Mouse (Mus musculus): ENCODE measurements around the gene Ndufa10.
"Not testable (repeated sequence)": the region's sequence is repeated elsewhere in the genome, so short reads cannot be mapped to it uniquely, and the experiment has no call there.

Ndufa10 gene

DNA sequence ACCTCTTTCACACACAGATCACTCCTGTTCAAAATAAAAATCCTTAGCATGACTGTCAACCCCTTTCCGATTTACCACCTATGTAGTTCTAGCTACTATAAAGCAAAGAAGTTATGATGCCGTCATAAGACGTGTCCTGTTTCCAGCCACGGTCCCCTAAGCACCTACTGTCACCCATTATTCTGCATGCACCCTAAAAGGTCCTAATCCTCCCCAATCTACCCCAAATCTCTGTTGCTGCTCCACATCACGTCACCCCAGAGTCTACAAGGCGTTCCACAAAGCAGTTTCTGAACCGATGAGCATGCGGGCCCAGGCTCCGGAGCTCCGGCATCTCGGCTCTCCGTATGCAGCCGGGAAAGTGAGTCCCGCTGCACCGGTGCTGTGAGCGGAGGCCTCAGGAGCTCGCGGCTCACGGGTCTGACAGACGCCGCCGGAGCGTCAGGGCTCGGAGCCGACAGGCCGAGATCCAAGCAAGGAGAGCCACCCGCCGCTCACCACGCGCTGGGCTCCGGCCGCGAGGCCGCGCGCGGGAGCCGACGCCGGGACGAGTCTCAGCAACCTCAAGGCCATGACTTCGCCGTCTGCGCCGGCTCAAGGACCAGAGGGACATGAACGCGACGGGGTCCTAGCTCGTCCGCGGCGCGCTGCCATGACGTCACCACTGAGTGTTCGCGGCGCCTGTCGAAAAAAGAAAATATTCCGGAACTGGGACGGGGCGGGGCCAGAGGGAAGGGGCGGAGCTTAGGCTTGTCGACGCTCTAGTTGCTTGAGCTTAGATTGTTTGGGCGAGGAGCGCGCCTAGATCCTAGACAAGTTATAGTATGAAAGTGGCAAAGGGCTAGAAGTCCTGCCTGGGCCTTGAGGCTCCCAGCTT lies at the start of gene Ndufa10:
Gene Ndufa10, minus strand, starts transcription at position 696 of the 877 bp plus-strand sequence.
- peak; percentile 99 for DNase-seq (ENCODE audit: low read depth)

DNA sequence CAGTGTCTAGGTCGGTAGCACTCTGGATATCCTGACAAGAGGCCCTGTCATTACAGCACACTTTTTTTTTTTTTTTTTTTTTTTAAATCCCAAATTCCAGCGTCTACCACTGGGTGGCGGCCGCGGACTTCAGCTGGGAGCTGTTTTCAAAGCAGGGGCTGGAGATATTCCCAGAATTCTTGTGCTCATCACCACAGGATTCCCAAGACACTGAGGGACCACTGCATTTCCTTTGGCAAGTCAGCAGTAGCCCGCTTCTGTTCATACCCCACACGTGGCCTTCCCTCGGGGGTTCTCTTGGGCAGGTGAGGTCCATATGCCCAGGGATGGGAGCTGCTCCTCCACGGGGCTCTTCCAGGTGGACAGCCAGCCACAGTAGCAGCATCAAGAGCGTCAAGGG lies 47.7 kb upstream of the Ndufa10 start:
- no peak for DNase-seq (ENCODE audit: low read depth)

DNA sequence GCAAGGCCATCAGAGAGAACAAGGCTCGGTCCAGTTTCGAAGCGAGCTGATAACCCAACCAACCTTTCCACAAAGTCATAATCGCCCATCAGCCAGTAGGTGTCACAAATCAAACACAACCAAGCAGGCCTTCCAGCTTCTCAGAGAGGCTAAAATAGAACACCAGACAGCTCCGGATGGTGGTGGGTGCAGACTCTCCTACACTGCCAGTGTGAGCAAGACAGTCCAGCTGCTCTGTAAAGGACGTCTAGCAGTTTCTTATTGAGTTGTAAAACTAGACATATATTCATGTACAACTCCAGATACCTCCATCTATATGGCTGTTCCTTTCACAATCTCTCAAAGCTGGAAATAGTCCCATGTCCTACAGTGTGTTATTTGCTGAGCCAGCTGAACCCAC lies 45.4 kb upstream of the Ndufa10 start:
- no peak for DNase-seq (ENCODE audit: low read depth)

DNA sequence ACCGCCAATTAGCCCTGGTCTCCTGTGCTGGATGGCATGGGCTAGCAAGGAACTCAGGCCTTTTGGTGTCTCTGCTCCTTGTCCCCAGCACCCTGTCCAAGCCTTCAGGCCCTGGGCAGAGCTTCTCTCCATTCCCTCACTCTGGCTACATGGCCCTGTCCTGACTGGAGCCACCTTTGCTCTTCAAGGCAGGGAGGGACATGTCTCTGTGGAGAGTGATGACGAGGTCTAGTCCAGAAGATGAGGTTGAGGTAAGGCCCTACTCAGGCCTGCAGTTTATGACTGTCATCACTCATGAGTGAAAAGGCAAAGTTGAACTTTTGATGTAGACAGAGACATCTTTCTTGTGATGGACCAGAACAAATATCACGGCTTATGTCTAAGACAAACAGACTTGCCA lies 44.9 kb upstream of the Ndufa10 start, which contains the start of gene Olfr1414:
Gene Olfr1414, minus strand, starts transcription at position 101 of the 400 bp plus-strand sequence.
- DNase-seq (ENCODE audit: low read depth) = no peak

DNA sequence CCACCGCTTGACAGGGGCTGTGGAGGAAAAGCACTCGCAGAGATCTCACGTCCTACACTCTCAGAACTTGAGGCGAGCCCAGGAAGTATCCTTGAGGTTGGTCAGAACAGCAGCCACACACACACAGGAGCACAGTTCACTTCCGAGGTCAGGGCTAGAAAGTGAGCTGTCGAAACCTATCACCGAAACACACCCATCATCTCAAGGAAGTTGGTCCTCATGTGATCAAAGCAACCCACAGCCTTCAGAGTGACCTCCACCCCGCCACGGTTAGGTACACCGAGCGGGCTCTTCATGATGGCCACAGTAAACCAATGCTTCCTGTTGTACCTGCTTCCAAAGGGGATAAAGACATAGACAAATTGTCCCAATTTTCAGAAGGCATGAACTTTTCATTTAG lies 41.7 kb upstream of the Ndufa10 start:
- DNase-seq (ENCODE audit: low read depth) = no peak

DNA sequence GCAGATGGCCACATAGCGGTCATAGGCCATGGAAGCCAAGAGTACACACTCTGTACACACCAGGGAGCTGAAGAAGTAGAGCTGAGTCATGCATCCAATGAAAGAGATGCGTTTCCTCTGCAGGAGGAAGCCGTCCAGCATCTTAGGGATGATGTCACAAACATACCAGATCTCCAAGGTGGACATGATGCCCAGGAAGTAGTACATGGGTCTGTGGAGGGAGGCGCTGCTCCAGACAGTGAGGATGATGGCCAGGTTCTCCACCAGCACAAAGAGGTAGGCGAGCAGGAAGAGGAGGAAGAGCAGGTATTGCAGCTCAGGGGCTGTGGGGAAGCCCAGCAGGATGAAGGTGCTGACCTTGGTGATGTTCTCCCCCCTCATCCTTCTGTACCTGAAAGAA lies 38.0 kb upstream of the Ndufa10 start:
- not testable (repeated sequence) for DNase-seq (ENCODE audit: low read depth)

DNA sequence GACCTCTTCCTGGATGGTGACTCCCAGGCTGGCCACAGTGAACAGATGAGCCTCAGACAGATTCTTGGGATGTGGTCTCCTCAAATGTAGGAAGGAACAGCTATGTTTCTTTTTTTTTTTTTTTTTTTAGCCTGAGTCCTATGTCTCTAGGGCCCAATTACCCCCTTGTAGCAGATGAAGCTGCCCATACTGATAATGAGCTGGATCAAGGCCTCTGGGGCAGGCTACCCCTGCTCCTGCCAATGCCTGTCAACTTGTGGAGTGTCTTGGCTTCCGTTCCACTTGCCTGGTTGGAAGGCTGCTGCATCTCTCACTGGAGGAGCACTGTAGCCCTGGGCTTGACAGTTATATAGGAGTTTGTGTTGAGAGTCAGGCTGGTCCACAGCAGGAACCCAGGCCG lies 22.3 kb upstream of the Ndufa10 start, which contains the start of gene Olfr1415:
Gene Olfr1415, minus strand, starts transcription at position 101 of the 400 bp plus-strand sequence.
- DNase-seq (ENCODE audit: low read depth) = no peak

DNA sequence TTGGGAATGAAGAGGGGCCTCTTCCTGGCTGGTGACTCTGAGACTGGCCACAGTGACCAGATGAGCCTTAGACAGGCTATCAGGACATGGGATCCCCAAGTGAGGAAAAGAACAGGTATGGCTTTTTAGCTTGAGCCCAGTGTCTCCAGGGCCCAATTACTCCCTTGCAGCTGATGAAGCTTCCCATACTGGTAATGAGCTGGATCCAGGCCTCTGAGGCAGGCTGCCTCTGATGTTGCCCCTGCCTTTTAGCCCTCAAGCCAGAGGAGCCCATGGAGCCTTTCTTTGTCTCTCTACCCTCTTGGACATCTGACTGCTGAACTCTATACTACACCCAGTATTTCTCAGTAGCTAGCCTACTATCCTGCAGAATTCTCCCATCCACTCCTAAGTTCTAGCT lies 11.4 kb upstream of the Ndufa10 start, which contains the start of gene Olfr1416:
Gene Olfr1416, minus strand, starts transcription at position 101 of the 400 bp plus-strand sequence.
- DNase-seq (ENCODE audit: low read depth) = no peak

DNA sequence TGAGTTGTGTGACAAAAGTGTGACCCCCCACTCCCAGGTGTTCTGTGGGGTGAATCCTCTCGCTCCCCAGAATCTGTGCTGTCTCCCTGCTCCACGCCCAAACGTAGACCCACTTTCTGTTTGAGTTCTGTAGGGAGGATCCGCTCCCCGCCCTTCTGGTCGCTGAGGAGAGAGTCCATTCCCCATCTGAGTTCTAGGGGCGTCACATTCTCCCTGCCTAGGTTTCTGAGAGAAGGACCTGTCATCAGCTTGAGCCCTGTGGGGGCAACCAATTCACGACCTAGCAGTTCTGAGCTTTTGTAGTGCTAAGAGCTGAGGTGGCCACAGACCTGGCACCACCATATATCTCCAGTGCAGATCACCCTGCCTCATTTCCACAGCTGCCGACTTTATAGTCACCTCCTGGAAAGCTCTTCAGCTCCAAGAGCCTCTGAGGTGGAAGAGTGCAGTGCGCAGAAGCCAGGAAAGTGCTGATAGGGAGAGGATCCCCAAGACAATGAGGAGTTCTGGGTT lies 462 bp upstream of the Ndufa10 start:
- no peak for DNase-seq (ENCODE audit: low read depth)

DNA sequence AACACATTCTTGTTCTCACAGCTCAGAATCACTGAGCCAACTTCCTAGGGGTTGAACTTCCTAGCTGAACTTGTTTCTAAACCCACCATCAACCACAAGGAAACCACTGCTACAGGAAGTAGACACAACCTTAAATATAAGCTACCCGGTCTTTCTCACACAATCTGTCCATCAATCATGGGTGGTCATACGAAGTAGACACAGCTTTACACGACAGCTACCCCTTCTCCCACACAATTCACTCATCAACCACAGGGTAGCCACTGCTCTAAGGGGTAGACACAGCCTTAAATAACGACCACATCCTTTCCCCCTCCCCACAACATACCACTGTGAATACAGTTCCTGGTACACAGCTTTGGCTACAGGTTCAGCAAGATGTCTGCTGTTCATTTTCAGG lies 4.8 kb downstream of the Ndufa10 start:
- peak; percentile 65 for DNase-seq (ENCODE audit: low read depth)

DNA sequence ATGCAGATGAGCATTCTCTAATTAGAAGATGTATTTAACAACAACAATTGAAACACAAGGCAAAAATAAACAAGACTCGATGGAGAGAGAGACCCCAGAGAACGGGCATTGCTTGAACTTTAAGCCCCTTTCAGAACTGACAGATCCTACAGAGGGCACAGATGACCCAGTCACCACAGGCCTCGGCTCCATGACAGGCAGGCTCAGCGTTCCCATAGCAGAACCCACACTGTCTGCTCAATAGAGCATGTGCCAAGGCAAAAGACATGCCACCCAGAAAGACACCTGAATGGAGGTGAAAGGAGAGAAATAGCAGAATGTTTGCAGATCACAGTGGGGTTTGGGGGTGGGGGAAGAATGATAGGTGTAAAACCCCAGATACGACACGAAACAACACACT lies 15.2 kb downstream of the Ndufa10 start:
- no peak for DNase-seq (ENCODE audit: low read depth)

DNA sequence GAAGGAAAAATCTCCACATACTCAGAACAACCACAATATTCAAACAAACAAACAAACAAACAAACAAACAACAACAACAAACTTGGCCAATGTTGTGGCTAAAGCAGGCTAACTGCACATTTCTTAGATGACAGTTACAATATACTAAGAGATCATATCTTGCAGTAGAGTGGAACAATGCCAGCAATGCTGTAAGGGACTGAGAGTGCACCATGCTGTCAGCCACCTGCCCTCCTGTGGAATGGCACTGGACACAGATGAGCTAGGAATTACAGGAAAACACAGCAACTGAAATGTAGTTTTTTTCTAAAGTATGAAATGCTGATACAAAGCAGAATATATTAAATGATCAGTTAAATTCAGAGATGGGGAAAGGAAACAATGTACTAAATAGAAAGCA lies 15.9 kb downstream of the Ndufa10 start:
- no peak for DNase-seq (ENCODE audit: low read depth)

DNA sequence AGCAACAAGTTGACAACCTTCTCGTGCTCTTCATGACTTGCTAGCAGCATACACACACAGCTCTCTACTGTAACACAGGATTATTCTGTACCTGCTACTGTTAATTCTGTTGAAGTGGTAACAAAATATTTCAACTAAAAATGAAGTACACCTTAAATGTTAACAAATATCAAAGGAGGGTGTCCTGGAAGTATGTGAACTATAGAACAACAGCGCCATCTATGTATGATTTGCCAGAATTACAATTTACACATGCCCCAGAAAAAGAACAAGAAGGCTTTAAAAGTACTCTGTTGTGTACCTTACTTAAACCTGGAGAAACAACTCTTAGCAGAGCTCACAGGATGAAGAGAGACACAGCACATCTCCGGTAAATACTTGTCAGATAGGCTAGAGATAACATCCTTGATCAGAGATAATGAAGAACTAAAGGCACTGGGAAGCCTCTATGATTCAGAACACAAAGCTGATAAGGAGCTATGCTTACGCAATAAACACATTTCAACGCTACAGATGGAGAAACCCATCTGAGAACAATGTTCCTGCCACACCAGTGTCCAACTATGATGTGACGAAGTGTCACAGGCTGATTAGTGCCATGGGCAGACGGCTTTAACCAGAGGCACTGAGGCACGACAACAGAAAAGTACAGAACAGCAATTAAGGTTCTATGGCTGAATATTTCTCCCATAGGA lies 19.8 kb downstream of the Ndufa10 start:
- peak; percentile 70 for DNase-seq (ENCODE audit: low read depth)

DNA sequence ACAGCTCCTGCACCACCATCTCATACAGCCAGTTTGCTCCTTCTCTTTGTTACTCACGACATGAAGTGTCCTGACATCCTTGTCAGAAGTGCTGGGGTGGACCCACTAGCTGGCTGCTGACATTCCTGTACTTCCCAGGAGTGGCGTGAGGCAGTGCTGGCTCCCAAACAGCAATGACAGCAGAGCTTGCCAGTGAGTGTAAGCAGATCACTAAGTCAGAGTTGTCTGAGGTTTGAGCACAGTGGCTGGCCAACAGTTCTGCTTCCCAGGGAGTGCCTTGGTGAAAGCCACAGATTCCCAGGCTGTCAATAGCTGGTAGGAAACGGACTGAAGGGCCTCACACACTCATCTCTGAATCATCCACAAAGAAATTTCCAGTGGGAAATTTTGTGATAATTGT lies 25.4 kb downstream of the Ndufa10 start:
- DNase-seq (ENCODE audit: low read depth) = no peak

DNA sequence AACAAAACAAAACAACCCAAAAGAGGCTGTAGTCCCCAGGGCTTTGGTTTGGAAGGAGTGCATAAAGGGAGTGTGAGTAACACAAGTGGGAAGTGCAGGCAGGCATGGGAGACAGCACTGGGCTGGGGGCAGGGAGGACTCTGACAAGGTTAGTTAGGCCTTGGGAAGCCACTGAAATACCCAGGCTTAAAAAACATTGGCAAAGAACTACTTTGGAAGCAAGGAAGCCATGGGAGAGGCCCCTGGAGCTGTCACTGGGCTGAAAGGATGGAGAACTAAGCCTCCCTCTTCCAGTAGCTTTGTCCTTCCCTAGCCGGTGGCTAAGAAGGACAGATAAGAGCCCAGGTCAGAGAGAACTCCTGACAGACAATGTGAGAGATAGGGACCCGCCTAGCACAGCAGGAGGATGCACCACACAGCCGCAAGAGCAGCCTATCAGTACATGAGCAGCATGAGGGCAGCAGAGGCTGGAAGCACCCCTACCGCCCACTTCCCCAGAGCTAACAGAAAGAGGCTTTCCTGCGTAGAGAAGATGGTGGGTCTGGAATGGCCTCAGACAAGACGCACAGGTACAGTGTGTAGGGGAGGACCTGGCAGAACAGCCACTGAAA lies 32.1 kb downstream of the Ndufa10 start:
- DNase-seq (ENCODE audit: low read depth) = no peak

DNA sequence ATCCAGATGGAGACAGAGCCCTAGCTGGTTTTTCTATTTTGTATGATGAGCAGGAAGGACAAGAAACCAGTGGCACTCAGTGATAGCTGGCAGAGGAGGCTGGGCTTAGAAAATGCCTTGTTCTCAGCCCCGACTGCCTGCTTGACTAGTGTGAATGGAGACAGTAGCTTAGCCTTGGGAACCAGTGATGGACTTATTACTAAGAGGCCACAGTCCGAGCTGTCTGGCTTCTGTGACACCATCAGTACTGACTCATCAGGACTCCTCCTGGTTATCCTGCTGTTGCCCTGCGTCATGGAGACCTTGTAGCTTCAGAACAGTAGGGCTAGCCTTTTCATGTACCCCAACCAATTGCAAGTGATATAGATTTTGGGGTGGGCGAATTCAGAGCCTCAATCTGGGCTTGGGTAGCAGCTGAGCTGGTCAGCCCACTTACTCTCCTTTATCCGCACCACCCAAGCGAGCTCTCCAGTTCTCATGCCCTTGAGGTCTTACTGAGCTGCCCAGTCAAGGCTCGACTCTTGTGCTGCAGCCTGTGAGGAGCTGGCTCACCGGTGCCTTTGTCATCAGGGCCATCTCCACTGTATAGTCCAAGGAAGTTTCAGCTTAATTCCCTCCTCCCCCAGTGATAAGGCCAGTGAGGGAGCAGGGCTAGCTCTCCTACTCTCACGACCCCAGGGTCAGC lies 33.5 kb downstream of the Ndufa10 start:
- DNase-seq (ENCODE audit: low read depth) = no peak

DNA sequence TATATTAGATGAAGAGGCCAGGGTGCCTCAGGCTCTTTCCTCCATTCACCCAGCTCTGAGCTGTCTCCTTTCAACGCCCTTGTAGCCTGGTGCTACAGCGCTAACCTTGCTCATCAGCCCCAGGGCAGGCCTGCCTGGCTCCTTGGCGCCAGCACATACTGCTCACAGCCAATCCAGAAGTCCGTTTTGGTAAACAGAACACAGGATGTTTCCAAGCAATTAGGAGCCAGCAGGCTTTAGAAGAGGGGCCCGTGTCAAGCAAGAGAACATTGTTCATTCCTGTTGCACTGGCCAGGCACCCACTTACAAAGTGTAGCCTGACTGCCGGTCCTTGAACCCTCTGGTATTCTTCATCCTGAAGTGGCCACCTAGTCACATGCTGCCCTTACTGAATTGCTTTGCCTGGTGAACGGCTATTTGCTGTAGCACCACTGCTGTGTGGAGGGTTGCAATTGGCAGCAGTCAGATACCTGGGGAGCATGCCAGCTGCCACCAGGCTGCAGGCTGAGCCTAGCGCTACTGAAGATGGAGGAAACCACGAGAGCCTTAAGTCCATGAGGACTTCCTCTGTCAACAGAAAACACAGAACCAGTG lies 35.9 kb downstream of the Ndufa10 start:
- DNase-seq (ENCODE audit: low read depth) = no peak

DNA sequence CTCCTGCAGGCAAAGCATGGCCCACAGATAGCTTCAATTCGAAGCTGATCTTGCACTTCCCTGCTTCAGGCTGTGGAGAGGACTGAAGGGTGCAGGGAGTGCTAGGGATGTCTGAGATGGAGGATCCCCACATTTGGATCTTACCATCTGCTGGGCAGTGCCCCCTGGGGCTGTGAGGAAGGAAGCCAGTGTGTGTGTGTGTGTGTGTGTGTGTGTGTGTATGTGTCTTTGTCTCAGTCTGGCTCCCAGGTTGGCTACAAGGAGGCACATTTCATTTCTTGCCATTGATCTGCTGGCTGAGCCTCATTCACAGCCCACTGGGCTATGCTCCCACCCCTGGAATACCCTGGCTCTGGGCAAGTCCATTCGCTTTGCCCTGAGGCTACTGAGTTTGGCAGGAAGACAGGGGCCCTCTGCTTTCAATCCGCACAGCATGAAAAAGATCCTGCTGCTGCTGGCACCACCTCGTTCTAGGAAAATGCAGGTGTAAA lies 36.8 kb downstream of the Ndufa10 start:
- DNase-seq (ENCODE audit: low read depth) = no peak

DNA sequence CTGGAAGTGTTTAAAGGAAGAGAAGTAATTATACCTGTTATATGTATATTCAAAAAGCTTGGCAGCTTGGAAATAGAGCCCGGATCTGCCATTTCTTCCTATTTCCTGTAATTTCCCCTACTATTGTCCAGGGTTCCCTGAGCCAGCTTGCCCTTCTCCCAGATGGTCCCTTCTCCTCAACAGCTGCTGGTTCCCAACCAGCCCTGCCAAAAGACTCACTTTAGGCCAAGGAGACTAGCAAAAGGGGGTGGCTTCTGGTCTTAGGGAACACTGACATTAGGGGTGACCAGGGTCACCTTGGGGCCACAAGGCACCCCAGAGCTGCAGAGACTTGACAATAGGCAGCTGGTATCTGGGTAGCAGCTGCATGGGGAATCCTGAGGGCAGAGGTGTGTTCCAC lies 38.7 kb downstream of the Ndufa10 start:
- no peak for DNase-seq (ENCODE audit: low read depth)

DNA sequence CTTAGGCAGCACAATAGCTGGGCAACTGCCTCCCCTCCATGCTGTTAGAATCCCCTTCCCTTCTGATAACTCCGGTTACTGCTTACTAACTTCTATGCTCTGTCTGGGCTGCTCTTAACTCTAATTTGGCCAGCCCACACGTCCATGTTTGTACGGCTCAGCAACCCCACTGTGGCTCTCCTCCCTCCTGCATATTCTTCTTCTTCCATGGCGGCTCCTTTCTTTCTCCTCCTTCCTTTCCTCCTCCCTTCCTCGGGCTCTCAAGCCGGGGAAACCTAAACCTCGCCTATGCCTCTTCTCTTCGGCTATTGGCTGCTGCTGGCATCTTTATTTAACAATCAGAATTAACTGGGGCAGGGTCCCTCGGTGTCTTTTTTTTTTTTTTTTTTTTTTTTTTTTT lies 40.9 kb downstream of the Ndufa10 start:
- no peak for DNase-seq (ENCODE audit: low read depth)

DNA sequence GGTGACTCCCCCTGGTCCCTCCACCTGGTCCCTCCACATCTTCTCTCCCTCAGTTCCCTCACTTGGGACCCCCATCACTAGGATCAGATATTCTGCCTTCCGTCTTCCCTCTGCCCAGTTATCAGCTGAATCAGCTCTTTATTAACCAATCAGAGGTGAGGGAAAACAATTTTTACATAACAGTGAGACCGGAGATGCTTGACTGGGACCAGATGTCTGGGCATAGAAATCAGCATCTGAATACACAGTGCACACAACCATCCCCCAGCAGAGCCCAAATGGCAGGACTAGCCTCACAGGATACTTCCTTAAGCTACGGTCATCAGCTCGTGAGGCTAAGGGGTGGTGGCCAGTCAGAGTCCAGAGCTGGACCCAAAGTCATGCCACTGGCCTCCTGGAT lies 41.6 kb downstream of the Ndufa10 start:
- no peak for DNase-seq (ENCODE audit: low read depth)
